Mouse (Mus musculus): ENCODE measurements around the gene Dnase2a. TPM values are rescaled to one million over a fixed set of nuclear protein-coding genes. Genes with fewer than 3 reads are reported as not detected.

Dnase2a gene
- polyA plus RNA-seq (2014; fragmentation: Nextera tagmentation; extraction: Ambion mirVana), result 11.5 and 12.7 TPM in 2 replicates

- peak within 1 kb of the TSS; percentile 66 for H3K27ac ChIP-seq (ENCODE audit: low read depth, low read length)
- ATAC-seq (replicated peaks; ENCODE audit: low FRiP score) (peak; percentile 89), DNase-seq (ENCODE audit: low spot score) (peak; percentile 95)
- H3K27me3 ChIP-seq (replicated peaks; ENCODE audit: control insufficient read depth, insufficient read depth, low read length), result peaks cover 32% of the 10 kb centered on the region
- H3K4me1 ChIP-seq (replicated peaks; ENCODE audit: control insufficient read depth, insufficient read depth, low read length), result peaks cover 28% of the 10 kb centered on the region
- peak within 1 kb of the TSS; percentile 86 for H3K9ac ChIP-seq (ENCODE audit: low read depth, low read length)
- peak within 1 kb of the TSS; percentile 94 for H3K4me2 ChIP-seq
- peak within 1 kb of the TSS; percentile 66 for H3K4me3 ChIP-seq (ENCODE audit: low read depth, low read length)
- WGBS, result under 1% methylated on average over 45 of the region's 45 CpGs
- peaks cover 12% of the 10 kb centered on the region; the same call in 1 of the 2 replicates for H3K36me3 ChIP-seq (ENCODE audit: control insufficient read depth, insufficient read depth, low read length)
- no peaks in the 10 kb centered on the region for H3K9me3 ChIP-seq (ENCODE audit: control insufficient read depth, low read length)
Measured at GRCm38 (mm10) chr8:84908421-84909161, at the start of gene Dnase2a. Gene Dnase2a (plus strand): TSS chr8:84908560.

GRCm38 (mm10) chr8:84871376-84872308, 36.7 kb upstream of the Dnase2a start, which contains the start of gene Syce2:
Gene Syce2 (plus strand): TSS chr8:84872111.
- Histone ChIP-seq H3K4me3 (ENCODE audit: low read depth, low read length) (peak within 1 kb of the TSS; percentile 55), H3K4me1 (replicated peaks; ENCODE audit: control insufficient read depth, insufficient read depth, low read length) (peaks cover 26% of the 10 kb centered on the region), H3K27me3 (replicated peaks; ENCODE audit: control insufficient read depth, insufficient read depth, low read length) (no peaks in the 10 kb centered on the region), H3K9me3 (ENCODE audit: control insufficient read depth, low read length) (no peaks in the 10 kb centered on the region), H3K4me2 (peak within 1 kb of the TSS; percentile 99), H3K36me3 (ENCODE audit: control insufficient read depth, insufficient read depth, low read length) (peaks cover 17% of the 10 kb centered on the region), H3K27ac (ENCODE audit: low read depth, low read length) (peak within 1 kb of the TSS; percentile 80), H3K9ac (ENCODE audit: low read depth, low read length) (peak within 1 kb of the TSS; percentile 68)
- DNase-seq (ENCODE audit: low spot score) (peak; percentile 86), ATAC-seq (replicated peaks; ENCODE audit: low FRiP score) (peak; percentile 78)
- WGBS, result 11% methylated on average over 43 of the region's 46 CpGs

GRCm38 (mm10) chr8:84872309-84872965, 35.9 kb upstream of the Dnase2a start:
- H3K4me3 ChIP-seq (ENCODE audit: low read depth, low read length), result peak overlapping the region; percentile 55
- peak overlapping the region; percentile 68 for H3K9ac ChIP-seq (ENCODE audit: low read depth, low read length)
- peak; percentile 67 for ATAC-seq (replicated peaks; ENCODE audit: low FRiP score)
- H3K9me3 ChIP-seq (ENCODE audit: control insufficient read depth, low read length), result no peaks in the 10 kb centered on the region
- WGBS, result 3% methylated on average over 54 of the region's 54 CpGs
- peak; percentile 53 for DNase-seq (ENCODE audit: low spot score)
- H3K36me3 ChIP-seq (ENCODE audit: control insufficient read depth, insufficient read depth, low read length), result peaks cover 14% of the 10 kb centered on the region
- peak overlapping the region; percentile 99 for H3K4me2 ChIP-seq
- H3K4me1 ChIP-seq (replicated peaks; ENCODE audit: control insufficient read depth, insufficient read depth, low read length), result peaks cover 29% of the 10 kb centered on the region
- H3K27ac ChIP-seq (ENCODE audit: low read depth, low read length), result peak overlapping the region; percentile 80
- no peaks in the 10 kb centered on the region for H3K27me3 ChIP-seq (replicated peaks; ENCODE audit: control insufficient read depth, insufficient read depth, low read length)

GRCm38 (mm10) chr8:84873016-84873415, 35.3 kb upstream of the Dnase2a start:
- ATAC-seq (replicated peaks; ENCODE audit: low FRiP score) (no peak), DNase-seq (ENCODE audit: low spot score) (no peak)
- peaks cover 8% of the 10 kb centered on the region for H3K36me3 ChIP-seq (ENCODE audit: control insufficient read depth, insufficient read depth, low read length)
- no peaks in the 10 kb centered on the region for H3K27me3 ChIP-seq (replicated peaks; ENCODE audit: control insufficient read depth, insufficient read depth, low read length)
- 72% methylated on average over 4 of the region's 4 CpGs for WGBS
- peak overlapping the region; percentile 68 for H3K9ac ChIP-seq (ENCODE audit: low read depth, low read length)
- no peak overlapping the region for H3K27ac ChIP-seq (ENCODE audit: low read depth, low read length)
- peaks cover 29% of the 10 kb centered on the region for H3K4me1 ChIP-seq (replicated peaks; ENCODE audit: control insufficient read depth, insufficient read depth, low read length)
- H3K9me3 ChIP-seq (ENCODE audit: control insufficient read depth, low read length), result no peaks in the 10 kb centered on the region
- peak overlapping the region; percentile 99 for H3K4me2 ChIP-seq
- peak overlapping the region; percentile 55 for H3K4me3 ChIP-seq (ENCODE audit: low read depth, low read length)

GRCm38 (mm10) chr8:84874339-84874738, 34.0 kb upstream of the Dnase2a start:
- Histone ChIP-seq H3K4me3 (ENCODE audit: low read depth, low read length) (no peak overlapping the region), H3K9ac (ENCODE audit: low read depth, low read length) (no peak overlapping the region), H3K4me1 (replicated peaks; ENCODE audit: control insufficient read depth, insufficient read depth, low read length) (peaks cover 29% of the 10 kb centered on the region), H3K9me3 (ENCODE audit: control insufficient read depth, low read length) (no peaks in the 10 kb centered on the region), H3K27me3 (replicated peaks; ENCODE audit: control insufficient read depth, insufficient read depth, low read length) (no peaks in the 10 kb centered on the region), H3K4me2 (no peak overlapping the region; the same call in 1 of the 2 replicates), H3K36me3 (ENCODE audit: control insufficient read depth, insufficient read depth, low read length) (0 out of 2 replicates have a peak, but pooled peaks cover 2% of the 10 kb centered on the region), H3K27ac (ENCODE audit: low read depth, low read length) (peak overlapping the region; percentile 43; the same call in 1 of the 2 replicates)
- no peak for DNase-seq (ENCODE audit: low spot score)
- WGBS, result 69% methylated on average over 3 of the region's 3 CpGs
- ATAC-seq (replicated peaks; ENCODE audit: low FRiP score), result no peak

GRCm38 (mm10) chr8:84877297-84878035, 30.9 kb upstream of the Dnase2a start:
- no peak for ATAC-seq (replicated peaks; ENCODE audit: low FRiP score)
- H3K4me3 ChIP-seq (ENCODE audit: low read depth, low read length), result no peak overlapping the region

GRCm38 (mm10) chr8:84878915-84879314, 29.4 kb upstream of the Dnase2a start:
- Histone ChIP-seq H3K4me3 (ENCODE audit: low read depth, low read length) (no peak overlapping the region), H3K27ac (ENCODE audit: low read depth, low read length) (no peak overlapping the region)
- ATAC-seq (replicated peaks; ENCODE audit: low FRiP score), result peak; percentile 57; the same call in 1 of the 2 replicates

More at GRCm38 (mm10) chr8:84877297-84878035, 30.9 kb upstream of the Dnase2a start:
- Histone ChIP-seq H3K9ac (ENCODE audit: low read depth, low read length) (no peak overlapping the region), H3K4me2 (no peak overlapping the region), H3K4me1 (replicated peaks; ENCODE audit: control insufficient read depth, insufficient read depth, low read length) (peaks cover 19% of the 10 kb centered on the region), H3K36me3 (ENCODE audit: control insufficient read depth, insufficient read depth, low read length) (no peaks in the 10 kb centered on the region; the same call in 1 of the 2 replicates), H3K27me3 (replicated peaks; ENCODE audit: control insufficient read depth, insufficient read depth, low read length) (no peaks in the 10 kb centered on the region), H3K9me3 (ENCODE audit: control insufficient read depth, low read length) (no peaks in the 10 kb centered on the region), H3K27ac (ENCODE audit: low read depth, low read length) (no peak overlapping the region)
- 77% methylated on average over 3 of the region's 3 CpGs for WGBS
- DNase-seq (ENCODE audit: low spot score), result no peak

More at GRCm38 (mm10) chr8:84878915-84879314, 29.4 kb upstream of the Dnase2a start:
- WGBS, result 75% methylated on average over 1 of the region's 1 CpGs
- no peaks in the 10 kb centered on the region; the same call in 1 of the 2 replicates for H3K36me3 ChIP-seq (ENCODE audit: control insufficient read depth, insufficient read depth, low read length)
- no peak overlapping the region for H3K9ac ChIP-seq (ENCODE audit: low read depth, low read length)
- no peak overlapping the region for H3K4me2 ChIP-seq
- H3K4me1 ChIP-seq (replicated peaks; ENCODE audit: control insufficient read depth, insufficient read depth, low read length), result peaks cover 10% of the 10 kb centered on the region
- no peaks in the 10 kb centered on the region for H3K9me3 ChIP-seq (ENCODE audit: control insufficient read depth, low read length)
- no peaks in the 10 kb centered on the region for H3K27me3 ChIP-seq (replicated peaks; ENCODE audit: control insufficient read depth, insufficient read depth, low read length)
- DNase-seq (ENCODE audit: low spot score), result no peak
